Mouse (Mus musculus) kidney, adult 9 months (tissue): ENCODE results near the gene Tm9sf3.

ENCODE experiments used
- DNase-seq: peaks from one replicate; pipeline ENCODE4 v3.0.0; 2022

The Tm9sf3 gene

GRCm38 (mm10) chr19:41164447-41165095, 99.2 kb downstream of the Tm9sf3 start:
- DNase-seq = no peak
